Mouse (Mus musculus): ENCODE results near the gene Gm44805.

Gm44805 gene

GRCm38 (mm10) chr7:19681202-19681694 lies at the start of gene Gm44805, which contains the start of gene Apoc4:
Gene Gm44805 (minus strand): TSS chr7:19681423.
Gene Apoc4 (minus strand): TSS chr7:19681479.
- DNase-seq (ENCODE audit: low read depth, low spot score) = no peak

DNA sequence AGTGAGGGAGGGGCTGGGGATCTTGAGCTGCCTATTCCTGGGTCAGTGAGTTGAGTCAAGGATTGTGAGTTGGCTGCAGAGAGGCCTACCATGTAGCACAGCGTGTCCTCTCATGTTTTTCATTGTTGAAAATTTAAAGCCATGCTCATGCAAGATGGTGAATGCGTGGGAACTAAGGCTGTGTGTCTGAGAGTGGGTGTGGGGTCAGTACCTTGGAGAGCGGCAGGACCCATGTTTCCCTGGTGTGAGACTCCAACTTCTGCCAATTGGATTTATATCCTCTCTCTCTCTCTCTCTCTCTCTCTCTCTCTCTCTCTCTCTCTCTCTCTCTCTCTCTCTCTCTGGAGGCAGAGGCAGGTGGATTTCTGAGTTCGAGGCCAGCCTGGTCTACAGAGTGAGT lies 45.3 kb upstream of the Gm44805 start:
- DNase-seq (ENCODE audit: low read depth, low spot score) = no peak

DNA sequence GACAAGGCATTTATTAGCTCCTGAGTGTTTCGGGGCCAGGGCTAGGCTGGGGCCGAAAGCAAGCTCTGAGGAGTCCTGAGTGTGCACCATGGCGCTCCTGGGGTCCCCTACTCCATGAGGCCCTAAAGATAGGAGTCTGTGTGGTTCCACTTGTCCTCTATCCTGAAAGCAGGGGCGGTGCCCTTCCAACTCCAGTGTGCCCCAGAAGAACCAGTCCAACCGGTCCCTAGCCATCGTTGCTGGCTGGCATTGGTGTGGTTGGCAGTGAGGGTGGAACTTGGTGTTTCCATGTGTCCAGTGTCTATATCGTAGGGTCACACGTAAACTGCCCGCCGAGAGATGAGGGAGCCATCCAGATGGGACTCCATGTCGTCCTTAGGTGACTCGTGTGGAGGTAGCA lies 42.9 kb upstream of the Gm44805 start:
- no peak for DNase-seq (ENCODE audit: low read depth, low spot score)

GRCm38 (mm10) chr7:19722754-19723195 lies 41.6 kb upstream of the Gm44805 start:
- DNase-seq (ENCODE audit: low read depth, low spot score) = no peak

DNA sequence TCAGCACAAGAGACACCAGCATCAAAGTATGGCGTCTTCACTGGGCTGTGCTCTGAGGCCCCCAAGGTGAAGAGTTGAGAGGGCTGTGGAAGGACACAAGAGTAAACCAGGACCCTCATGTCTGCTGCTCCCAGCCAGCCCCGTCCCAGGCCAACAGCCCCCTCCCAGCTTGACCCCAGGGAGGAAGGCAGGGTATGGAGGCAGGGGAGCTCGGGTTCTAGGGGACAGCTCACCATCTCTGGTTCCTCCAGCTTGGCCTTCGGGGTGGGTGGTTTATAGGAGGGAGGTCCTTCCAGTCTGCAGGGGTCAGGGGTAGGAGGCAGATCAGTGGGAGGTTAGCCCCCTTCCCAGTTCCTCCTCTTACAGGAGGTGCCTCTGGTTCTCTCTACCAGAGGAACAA lies 38.0 kb upstream of the Gm44805 start:
- DNase-seq (ENCODE audit: low read depth, low spot score) = no peak

GRCm38 (mm10) chr7:19718297-19718952 lies 37.2 kb upstream of the Gm44805 start:
- DNase-seq (ENCODE audit: low read depth, low spot score) = no peak

DNA sequence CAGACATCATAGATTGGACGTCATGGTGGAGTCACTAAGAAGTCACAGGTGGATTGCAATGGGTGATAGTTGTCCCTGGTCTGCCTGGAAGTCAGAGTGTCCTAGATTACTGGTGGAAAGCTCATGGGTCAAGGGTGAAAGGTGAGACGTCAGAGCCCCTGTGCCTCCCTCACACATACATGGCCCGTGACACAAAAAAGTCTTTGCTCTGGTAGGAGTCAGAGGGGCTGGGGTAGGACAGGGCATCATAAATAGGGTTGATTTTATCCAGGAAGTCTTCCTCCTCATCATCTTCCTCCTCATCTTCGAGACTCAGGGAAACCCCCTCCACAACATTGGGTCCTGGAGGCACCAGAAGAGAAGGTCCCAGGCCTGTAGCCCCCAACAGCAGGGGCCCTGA lies 36.1 kb upstream of the Gm44805 start:
- DNase-seq (ENCODE audit: low read depth, low spot score) = no peak

DNA sequence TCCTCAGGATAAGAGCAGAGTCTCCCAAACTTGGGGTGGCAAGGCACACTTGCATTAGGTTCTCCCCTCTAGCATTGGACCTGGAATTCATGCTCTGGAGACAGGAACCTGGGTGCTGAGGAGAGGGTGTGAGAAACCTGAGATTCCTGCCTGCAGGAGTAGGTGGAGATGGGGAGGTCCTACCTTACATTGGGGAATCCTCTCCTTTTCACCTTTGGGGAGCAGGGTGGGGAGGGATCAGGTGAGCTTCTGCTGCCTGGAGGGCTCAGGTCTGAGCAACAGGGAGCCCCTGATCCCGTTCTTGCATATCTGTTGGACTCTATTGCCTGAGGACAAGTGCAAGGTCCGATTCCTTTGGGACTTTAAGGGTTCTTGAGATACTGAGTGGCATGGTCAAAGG lies 35.6 kb upstream of the Gm44805 start:
- DNase-seq (ENCODE audit: low read depth, low spot score) = no peak

DNA sequence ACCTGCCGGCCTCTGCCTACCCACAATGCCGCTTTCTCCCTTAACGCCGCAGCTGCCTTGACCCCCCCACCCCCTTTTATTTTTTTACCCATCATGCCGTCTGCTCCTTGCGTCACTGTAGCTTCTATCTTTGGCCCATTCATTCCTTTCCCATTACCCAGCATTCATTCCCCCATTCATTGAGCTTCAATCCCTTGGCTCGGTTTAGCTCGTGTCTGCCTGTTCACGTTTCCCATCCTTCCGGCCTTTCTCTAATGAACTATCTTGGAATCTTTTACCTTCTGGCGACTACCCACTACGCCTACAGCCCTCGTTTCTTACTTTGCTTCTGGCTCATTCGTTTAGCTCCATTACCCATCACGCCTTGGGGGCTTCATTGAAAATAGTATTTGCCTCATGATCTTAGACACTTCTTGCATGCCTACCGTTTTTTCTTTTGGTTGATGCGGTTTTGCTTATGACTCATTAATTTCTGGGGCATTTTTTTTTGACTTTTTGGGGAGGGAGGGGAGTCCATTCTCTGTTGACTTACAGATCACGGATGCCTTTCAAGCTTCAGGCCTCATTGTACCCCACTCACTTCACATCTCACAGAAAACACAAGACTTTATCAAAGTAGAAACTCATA lies 34.9 kb upstream of the Gm44805 start:
- DNase-seq (ENCODE audit: low read depth, low spot score) = no peak

GRCm38 (mm10) chr7:19715239-19716054 lies 34.2 kb upstream of the Gm44805 start, which contains the start of gene Tomm40:
Gene Tomm40 (minus strand): TSS chr7:19715438.
- peak; percentile 100 for DNase-seq (ENCODE audit: low read depth, low spot score)

- no peak for DNase-seq (ENCODE audit: low read depth, low spot score)
Observed at GRCm38 (mm10) chr7:19714836-19715235, 33.6 kb upstream of the Gm44805 start.

- no peak for DNase-seq (ENCODE audit: low read depth, low spot score)
Observed at GRCm38 (mm10) chr7:19713598-19713997, 32.4 kb upstream of the Gm44805 start.

- DNase-seq (ENCODE audit: low read depth, low spot score) = peak; percentile 53
Observed at GRCm38 (mm10) chr7:19713196-19713595, 32.0 kb upstream of the Gm44805 start.

GRCm38 (mm10) chr7:19712414-19712813 lies 31.2 kb upstream of the Gm44805 start:
- DNase-seq (ENCODE audit: low read depth, low spot score) = peak; percentile 38

GRCm38 (mm10) chr7:19710650-19711049 lies 29.4 kb upstream of the Gm44805 start:
- DNase-seq (ENCODE audit: low read depth, low spot score) = no peak

DNA sequence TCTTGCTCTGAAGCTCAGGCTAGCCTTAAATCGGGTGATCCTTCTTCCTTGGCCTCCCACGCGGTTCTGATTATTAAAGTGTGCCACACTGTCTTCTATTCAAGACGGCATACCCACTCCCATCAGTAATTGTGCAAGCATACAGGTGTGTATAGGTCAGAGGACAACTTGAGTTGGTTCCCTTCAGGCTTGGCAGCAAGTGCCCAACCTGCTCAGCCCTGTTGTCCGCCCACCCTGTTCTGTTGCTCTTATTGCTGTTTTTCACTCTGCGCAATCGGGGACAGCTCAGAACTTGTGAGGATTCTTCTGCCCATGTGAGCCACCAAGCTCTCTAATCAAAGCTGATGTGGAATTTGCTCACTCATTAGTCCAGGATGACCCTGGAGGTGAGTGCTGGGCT lies 24.0 kb upstream of the Gm44805 start:
- DNase-seq (ENCODE audit: low read depth, low spot score) = no peak

GRCm38 (mm10) chr7:19704475-19704874 lies 23.3 kb upstream of the Gm44805 start:
- DNase-seq (ENCODE audit: low read depth, low spot score) = no peak

GRCm38 (mm10) chr7:19702859-19703555 lies 21.8 kb upstream of the Gm44805 start:
- DNase-seq (ENCODE audit: low read depth, low spot score) = no peak

- DNase-seq (ENCODE audit: low read depth, low spot score) = peak; percentile 82
Observed at GRCm38 (mm10) chr7:19701069-19701761, 20.0 kb upstream of the Gm44805 start.

DNA sequence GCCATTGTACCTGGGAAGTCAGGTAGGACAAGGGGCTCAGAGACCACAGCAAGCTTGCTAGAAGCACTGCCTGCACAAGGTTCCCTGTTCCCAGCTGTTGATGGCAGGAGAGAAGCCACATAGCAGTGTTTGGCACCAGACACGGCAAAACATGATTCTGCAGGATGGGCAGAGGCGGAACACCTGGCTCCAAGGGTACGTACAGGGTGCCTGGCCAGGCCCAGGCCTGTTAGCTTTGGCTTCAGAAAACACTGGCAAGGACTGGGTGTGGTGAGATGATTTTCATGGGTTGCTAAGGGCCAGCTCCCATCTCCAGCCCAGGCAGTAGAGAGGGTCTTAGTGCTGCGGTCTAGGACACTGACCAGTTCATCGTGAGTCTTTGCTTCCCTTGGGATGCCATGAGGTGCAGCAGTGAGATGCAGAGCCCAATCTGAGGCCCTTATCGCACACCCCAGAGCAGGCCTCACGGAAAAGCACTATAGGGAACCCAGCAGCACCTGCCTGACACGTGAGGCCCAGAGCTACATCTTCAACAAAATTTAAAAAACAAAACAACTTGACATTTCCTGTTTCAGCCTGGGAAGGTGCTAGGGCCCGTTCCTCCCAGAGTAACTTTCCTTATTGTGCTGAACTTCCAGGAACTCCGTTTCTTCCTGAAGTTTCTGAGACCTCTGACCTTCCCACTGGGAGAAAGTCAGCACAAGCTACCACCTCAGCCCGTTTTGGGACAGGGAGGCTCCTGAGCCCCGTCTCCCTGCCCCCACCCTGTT lies 19.3 kb upstream of the Gm44805 start:
- peak; percentile 64 for DNase-seq (ENCODE audit: low read depth, low spot score)

All from A20 (cell line).